Mouse (Mus musculus): Measurements from ENCODE around the gene Tfap2a.

Tfap2a gene

DNA sequence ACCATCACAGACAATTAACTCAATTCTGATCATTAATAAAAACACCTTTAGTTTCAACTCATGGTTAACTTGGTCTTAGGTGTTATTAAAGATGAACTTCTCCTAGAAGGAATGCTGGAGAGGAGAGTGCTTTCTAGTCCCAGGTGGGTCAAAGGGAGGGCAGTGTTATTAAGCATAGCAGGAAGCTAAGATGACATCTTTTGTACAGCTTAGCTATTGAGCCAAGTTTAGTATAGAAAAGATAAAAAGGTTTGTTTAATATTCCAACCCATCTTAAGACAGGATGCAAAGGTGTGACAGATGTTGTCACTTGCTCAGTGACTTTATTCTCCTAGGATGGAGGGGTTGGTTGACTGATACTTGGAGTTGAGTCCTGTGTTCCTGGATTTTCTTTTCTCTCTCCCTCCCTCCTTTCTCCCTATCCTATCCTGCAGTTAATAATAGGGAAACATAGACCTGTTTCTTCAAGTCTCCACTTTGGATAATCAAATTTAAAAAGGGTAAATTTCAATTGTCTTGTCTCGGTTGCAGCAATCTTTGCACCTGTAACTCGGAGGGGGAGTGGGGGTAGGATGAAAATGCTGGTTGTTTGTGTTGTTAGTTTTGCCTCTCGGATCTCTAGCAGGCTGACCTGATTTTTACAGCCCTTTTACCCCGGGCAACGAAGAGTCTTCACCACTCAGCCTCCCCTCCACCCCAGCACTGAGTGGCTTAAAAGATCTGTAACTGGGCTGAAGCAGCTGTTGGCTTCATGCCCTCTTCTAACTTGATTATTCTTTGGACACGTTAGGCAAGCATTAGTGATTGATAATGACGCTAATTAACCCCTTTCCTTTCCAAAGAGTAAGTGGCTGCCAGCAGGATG is 26.3 kb downstream of the Tfap2a start:
- no peak for DNase-seq (ENCODE audit: low spot score)

DNA sequence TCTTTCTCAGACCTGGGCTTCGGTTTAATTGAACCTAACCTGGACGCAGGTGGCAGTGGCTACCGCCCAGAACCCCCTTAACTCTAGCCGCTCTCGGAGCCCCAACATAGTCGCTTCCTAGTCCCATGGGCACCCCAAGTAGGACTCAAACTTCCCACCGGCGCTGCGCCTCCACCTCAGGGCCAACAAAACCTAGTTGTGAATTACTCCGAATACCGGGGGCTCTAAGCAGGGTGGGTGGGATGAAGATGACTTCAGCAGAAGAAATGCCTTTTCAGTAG is 28.2 kb downstream of the Tfap2a start:
- no peak for DNase-seq (ENCODE audit: low spot score)

DNA sequence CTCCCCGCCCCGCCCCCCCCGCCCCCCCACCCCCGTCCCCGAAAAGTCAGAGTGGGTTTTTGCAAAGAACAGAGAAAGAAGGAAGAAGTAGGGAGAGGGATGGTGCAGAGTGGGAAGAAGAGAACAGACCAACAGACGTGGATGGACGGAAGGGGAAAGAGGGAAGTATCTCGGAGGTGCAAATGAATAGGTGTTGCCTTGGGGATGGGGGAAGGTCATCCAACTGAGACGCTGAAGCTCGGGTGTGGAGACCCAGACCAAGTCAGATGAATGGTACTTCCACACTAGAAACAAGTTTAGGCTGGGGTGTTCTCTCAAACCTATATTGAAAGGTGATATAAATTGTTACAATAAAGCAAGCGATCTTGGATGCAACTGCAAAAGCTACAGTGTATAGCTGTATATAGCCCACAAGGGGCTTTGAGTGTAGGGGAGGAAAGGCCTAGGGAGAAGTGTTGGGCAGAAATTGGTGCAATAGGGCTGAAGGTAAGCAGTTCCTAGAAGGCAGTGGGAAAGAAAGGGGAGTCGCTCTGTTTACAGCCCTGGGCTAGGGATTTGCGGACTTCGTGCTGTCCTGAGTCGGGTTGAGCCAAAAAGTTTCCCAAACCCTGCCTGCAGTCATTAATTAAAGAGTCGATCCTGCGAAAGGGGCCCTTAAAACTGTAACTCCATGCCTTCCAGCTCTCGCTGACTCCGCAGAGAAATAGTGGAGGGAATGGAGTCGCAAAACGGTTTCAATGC is 28.7 kb downstream of the Tfap2a start:
- DNase-seq (ENCODE audit: low spot score): no peak

DNA sequence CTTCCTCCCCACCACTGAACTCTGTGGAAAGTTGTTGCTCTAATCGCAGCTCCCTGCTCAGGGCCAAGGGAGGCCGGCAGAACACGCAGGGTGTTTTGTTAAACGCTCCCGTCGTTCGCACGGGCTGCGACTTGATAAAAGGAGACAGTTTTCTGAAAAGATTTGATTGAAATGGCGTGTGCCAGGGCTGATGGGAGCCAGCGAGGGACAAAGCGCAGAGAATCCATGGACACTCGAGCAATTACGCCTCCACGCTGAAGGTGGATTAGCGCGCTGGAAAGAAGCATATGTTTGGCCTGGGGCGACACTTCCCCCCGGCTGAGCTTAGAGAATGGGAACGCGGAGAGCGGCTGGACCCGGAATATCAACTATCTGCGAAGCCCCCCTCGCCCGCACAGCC is 29.3 kb downstream of the Tfap2a start:
- DNase-seq (ENCODE audit: low spot score): no peak

DNA sequence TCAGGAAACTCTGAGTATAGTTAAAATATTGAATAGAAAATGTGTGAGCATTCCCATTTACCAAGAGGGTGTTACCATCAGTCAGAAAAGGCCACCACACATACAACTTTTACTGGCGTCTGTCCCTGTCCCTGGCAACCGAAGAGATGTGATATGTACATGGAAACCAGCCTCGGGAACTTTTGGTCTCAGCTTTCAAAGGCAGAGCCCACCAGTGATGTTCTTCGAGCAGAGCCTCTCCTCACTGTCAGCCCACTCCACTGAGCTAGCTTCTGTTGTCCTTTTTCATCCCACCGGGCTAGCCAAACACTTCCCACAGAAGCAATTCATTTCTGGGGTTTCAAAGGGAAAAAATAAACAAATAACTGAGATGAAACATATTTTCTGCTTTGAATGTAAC is 29.9 kb downstream of the Tfap2a start:
- no peak for DNase-seq (ENCODE audit: low spot score)

DNA sequence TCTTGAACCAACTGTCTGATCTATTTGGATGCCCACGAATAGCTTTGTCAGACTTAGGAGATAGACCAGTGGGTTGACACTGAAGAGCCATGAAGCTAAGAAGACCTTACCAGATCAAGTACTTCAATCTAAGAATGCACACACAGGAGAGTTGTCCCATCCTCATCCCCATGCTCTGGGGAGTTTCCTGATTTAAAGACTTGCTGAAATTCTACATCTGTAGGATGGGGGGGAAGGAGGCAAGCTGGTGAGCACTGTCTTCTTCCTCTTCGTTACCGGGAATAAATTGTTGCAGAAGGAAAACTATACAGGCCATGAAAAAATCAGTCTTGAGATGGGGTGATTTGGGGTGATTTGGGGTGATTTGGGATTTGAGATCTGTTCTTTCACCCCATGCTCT is 30.5 kb downstream of the Tfap2a start:
- DNase-seq (ENCODE audit: low spot score): no peak

DNA sequence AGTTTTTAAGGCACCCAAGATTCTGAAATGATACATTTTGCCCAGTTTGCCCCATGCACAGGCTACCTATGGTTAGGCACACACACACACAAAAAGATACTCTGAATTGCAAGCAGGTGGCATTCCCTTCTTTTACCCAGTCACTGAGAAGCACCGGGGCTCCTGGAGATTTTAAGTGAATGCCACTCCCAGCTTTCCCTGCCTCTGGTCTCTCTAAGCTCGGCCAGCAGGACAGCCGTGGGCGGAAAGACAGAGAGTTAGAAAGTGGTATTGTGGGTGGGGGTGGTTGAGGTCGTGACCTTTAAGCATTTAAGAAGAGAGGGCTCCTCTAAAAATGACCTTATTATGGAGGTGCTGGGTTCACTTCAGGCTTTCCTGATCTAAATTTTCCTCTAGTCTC is 31.6 kb downstream of the Tfap2a start:
- DNase-seq (ENCODE audit: low spot score): no peak

DNA sequence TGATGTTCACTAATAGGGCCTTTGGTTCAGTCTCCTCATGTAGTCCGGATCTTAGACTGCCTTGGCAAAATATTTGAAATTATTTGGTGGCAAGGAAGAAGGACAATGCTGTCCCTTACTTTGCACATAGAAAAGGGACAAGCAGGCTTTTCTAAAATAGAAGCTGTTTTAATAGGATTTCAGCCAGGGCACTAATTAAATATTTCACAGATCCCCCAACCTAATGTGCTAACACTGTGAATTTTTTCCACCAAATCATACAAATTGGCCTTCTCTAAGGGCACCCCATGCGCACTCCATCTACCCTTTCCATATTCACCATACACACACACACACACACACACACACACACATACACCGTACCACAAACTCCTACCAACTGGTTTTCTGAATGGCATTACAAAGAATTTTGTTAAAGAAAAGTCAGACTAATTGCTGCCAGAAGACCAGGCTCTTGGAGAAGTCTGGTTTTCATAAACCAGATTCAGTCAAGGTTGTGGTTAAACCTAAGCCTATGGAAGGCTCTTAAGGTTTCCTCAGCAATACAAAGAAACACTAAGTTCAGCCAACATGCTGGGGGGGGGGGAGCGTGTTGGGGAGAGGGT is 32.3 kb downstream of the Tfap2a start:
- DNase-seq (ENCODE audit: low spot score): no peak

DNA sequence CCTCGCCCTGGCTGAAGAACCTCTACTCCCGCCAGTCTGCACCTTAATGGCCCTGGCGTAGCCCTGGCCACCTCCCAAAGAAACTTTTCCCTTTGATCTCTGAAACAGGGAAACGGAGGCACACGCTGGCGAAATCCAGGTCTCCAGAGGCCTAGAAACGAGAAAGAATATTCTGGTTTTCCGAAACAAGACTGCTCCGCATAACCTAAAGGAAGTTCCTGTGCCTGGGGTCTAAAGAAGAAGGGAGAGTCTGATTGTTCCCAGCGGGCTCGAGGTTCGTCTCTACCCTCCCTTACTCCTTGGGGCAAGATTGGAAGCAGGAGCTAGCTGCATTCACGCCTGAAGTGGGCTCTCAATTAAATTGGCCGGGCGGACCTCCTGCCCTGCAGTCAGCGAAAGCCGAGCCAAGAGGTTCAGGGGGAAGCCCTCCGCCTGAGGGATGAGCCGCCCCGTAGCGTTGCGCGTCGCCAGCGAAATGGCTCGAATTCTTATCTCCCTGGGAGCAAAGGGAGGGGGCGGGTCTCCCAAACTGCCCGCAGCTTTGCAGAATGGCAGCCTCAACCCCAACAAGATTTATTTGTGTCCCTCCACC is 33.2 kb downstream of the Tfap2a start:
- DNase-seq (ENCODE audit: low spot score): no peak

DNA sequence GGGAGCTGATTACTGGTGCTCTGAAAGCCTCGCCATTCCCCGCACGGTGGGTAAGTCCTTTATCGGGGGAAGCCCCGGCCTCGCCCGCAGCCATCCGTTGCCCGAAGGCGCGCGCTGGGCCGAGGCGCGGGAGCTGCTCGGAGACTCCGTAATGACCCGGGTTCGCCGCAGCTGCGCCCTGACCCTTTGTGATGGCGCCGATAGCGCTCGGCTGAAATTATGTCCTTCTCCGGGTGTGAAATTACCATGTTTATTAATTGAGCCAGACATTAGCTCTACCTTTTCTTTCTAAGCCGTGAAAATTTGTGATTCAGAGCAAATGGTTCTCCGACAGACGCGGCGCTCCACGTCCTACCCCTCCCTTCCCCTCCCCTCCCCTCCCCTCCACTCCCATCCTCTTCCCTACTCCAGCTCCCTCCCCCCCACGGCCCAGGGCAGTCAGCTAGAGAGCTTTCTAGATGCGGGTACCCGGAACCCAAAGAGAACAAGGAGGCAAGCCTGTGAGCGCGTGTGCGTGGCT is 34.1 kb downstream of the Tfap2a start:
- DNase-seq (ENCODE audit: low spot score): no peak

DNA sequence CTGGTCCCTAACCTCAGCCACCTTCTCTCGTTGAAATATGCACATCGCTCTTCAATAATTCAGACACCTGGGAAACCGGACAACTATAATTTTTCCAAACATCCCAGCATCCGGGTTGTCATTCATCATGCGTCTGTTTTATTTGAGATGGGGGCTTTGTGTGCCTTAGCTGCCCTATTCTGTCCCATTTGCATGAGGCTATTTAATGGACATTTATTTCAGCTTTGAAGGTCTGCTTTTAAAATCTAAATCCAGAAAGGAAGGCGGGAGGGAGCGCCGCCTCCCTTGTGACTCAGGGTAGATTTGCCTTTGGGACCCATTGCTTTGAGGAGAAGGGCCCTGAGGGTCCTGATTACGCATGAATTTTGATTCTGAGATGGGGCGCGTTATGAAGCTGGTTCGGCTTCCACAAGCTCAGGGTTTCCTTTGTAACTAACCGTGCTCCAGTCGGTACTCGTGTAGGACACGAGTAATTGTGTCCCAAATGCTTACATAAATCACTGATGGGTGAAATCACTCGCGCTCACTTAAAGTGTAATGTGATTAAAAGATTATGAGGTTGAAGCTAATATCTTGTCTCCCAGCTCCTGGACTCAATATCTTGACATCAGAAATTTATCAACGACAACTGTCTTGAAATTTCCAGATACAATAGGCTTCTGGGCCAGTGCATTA is 34.9 kb downstream of the Tfap2a start:
- no peak for DNase-seq (ENCODE audit: low spot score)

DNA sequence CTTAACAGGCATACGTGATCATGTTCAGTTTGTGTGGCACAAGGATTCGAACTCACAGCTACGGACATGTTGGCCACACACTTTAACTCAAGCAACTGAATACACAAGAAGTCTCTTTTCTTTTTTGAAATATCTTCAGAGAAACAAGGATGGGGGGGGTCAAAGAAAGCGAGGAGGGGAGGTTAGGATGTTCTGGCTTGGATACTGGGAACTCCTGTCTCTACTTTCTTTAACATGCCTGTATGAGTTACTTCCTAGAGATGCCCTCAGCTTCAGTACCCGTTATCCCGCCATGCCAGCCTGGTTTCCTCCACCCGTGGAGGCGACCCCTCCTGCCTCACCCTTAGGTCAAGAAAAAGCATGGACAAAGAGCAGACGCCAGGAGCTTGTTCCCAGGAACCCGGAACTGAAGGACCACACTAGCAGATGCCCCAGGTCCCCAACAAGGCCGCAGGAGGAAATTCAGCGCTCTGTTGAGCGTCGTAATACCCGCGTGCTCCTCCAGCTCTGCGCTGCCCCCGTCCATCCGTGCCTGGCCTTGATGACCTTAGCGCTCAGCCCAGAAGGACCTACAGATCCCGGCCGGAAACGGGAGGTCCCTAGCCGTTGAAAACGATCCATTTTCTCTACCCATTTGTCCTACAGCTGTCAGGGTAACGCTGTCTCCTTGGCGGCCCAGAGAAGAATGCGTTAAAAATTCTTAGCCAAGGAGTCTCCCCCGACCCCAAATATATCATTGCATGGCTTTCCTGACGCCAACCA is 35.6 kb downstream of the Tfap2a start:
- DNase-seq (ENCODE audit: low spot score): no peak

DNA sequence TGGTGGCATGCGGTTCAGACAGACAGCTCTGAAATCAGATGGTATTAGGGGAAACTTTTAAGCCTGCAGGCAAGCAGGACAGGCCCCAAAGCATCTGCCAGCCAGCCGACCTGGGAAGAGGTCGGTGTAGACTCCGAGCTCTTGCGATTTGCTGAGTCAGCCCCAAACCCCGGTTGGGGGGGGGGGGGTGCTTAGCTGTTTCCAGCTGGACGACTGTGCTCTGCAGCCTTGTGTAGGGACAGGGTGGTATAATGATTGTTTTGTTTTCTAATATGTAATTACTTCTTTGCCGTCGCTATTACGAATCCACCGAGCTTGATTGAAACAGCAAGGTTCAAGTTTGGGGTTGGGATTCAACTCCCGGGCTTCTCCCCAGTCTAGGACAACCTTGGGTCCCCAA is 36.5 kb downstream of the Tfap2a start:
- no peak for DNase-seq (ENCODE audit: low spot score)

DNA sequence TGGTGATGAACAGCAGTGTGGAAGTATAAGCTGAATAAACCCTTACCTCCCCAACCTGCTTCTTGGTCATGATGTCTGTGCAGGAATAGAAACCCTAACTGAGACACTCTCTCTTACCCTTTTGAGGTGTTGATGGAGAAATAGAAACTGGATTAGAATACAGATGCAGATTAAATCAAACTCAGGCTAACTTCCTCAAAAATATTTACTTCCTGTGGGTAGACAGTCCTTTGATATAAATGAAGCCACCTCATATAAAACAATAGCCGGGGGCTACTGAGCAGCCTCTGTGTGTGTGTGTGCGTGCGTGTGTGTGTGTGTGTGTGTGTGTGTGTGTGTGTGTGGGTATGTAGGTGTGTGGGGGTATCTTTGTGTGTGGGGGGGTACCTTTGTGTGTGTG is 52.4 kb downstream of the Tfap2a start:
- DNase-seq (ENCODE audit: low spot score): no peak

DNA sequence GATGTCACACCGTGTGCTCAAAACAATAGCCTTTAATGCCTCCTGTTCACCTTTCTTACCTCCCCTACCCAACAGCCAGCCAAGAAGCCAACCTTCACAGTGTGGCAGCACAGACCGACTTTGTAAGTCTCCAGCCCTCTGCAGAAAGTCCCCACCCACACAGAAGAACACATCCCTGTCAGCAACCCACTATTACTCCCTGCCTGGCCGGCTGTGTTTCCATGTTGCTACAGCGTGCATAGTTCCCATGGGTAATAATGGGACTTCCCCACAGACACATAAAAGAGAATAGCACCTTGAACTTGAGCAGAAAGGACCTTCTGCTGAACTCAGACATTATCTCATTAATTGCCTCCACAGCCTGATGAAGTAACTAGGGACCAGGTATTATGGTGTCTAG is 61.4 kb downstream of the Tfap2a start:
- DNase-seq (ENCODE audit: low spot score): no peak
